Mouse (Mus musculus) heart, adult 2 months (tissue): ENCODE measurements at regions not wholly inside any gene's neighbourhood (a gene's known extent, or its start where the extent isn't known, plus 50 kb on each side); places are given as distances from the start of the nearest gene placed in this dataset.

ENCODE experiments used
- CTCF ChIP-seq: fragments of 200-600 bp; IDR thresholded peaks from 2 replicates; pipeline ENCODE4 v1.8.1; 2022; ENCODE audit warnings: antibody characterized with exemption, mild to moderate bottlenecking, moderate library complexity
- POLR2A ChIP-seq: fragments of 200-500 bp; IDR thresholded peaks from 2 replicates; pipeline ENCODE4 v1.6.1; 2011; ENCODE audit warnings: mild to moderate bottlenecking, low read depth, low read length, control low read depth; ENCODE audit not compliant: insufficient read depth

GRCm38 (mm10) chr13:90661567-90662141, 243.5 kb downstream of the Atp6ap1l start:
- no peak for TF ChIP-seq CTCF
- TF ChIP-seq POLR2A, result no peak
